Mouse (Mus musculus) heart, adult 2 months (tissue): Measurements from ENCODE around the gene Rims3.

Experiments
- CTCF ChIP-seq: fragments of 200-600 bp; IDR thresholded peaks from 2 replicates; pipeline ENCODE4 v1.8.1; 2022; ENCODE audit warnings: antibody characterized with exemption, mild to moderate bottlenecking, moderate library complexity
- POLR2A ChIP-seq: fragments of 200-500 bp; IDR thresholded peaks from 2 replicates; pipeline ENCODE4 v1.6.1; 2011; ENCODE audit warnings: mild to moderate bottlenecking, low read depth, low read length, control low read depth; ENCODE audit not compliant: insufficient read depth

GRCm38 (mm10) chr4:120826418-120826817, 28.2 kb upstream of the Rims3 start:
- TF ChIP-seq CTCF = no peak
- no peak for TF ChIP-seq POLR2A
